Mouse (Mus musculus): ENCODE results near the gene Cnih4. TPM values are rescaled to one million over a fixed set of nuclear protein-coding genes. Genes with fewer than 3 reads are reported as not detected.

The Cnih4 gene
- total RNA-seq, 2 experiments from 2014 or later = 21.3 to 23.0 TPM

DNA sequence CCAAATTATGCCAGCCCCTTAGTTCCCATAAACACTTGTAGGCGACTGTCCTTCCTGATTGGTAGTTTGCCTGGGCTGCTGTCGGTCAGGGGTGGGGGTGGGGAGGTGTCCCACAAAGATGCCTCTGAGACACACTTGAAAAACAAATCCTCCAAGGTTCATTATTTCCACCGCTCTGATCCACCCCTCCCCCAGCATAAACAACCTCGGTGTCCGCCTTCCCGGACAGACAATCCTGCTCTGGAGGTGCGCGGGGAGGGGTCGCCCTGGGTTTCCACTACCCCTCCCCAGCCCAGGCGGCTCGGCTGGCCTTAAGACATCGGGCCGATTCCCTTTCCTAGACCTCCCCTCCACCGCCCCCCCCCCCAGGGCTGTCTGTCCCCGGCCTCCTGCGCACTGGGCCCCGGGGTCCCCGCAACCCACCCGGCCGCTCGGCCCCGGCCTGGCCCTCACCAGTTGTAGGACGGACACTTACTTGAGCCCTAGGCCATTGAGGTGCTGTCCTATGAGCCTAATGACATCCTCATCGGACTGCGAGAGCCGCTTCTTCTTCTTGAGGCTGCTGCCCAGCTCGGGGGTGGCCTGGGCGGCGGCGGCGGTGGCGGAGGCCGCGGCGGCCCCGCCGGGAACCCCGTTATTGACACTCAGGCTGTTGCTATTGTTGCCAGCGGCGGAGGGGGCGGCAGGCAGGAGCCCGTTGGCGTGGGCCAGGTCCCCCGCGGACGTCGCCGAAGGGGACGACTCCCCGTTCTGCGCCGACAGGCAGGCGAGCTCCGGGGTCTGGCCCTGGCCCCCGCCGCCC, 66.3 kb downstream of the Cnih4 start:
- DNase-seq (ENCODE audit: low spot score in 2 of 2) = peak; percentile 34 to 51

- peak in 1 of 2 experiments; percentile 41 for DNase-seq (ENCODE audit: low spot score in 2 of 2)
Measured at GRCm38 (mm10) chr1:181211403-181211919, 67.0 kb downstream of the Cnih4 start.

DNA sequence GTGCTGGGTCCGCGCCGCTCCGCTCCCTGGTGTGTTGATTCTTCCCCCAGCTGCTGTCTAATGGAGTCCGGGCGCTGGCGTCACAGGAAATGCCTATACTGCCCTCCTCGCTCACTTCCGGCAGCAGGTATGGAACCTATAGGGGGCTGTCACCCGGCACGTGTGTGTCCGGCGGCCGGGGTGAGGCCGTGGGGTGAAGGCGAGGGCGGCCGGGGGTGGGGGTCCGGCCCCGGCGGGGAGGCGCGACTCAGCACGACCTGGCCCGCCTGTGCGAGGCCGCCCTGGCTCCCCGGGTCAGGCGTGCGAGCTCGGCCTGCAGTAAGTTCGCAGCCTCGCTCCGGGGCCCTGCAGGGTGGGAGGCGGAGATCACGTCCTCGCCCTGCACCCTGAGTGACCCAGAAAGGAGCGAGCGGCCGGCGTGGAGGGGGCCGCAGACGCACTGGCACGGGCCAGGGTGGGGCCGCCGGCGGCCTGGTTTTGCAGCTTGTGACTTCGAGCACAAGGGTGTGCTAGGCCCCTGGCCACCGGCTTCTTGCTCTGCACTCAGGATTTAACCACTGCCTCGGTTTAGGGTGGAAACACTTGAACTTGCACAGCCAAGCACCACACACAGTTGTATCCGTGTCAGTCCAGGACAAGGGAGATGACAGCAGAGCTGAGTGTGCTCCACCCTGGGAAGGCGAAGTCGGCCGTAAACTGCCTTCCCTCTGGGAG, 67.6 kb downstream of the Cnih4 start, which contains the start of gene Wdr26:
Gene Wdr26 (minus strand): TSS at position 82 of the 714 bp plus-strand sequence.
- peak; percentile 70 to 82 for DNase-seq (ENCODE audit: low spot score in 2 of 2)

GRCm38 (mm10) chr1:181214296-181215035, 70.0 kb downstream of the Cnih4 start:
- no peak for DNase-seq (ENCODE audit: low spot score in 2 of 2)

DNA sequence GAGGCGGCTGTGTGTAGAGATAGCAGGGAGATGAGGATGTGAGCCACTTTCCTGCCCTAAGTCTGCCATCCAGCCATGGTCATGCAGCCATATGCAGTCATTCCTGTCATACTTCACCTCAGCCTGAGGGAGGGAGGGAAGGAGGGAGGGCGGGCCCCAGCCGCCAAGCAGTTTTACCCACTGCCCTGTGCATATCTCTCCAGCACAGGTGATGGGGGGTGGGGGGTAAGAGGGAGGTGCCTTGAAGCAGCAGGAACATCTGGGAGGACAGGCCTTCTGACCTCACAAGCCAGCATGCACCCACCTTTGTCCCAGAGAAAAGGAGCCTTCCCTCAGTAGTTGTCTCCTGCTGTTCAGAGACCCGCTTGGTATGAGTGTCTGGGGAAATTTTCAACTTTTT, 71.8 kb downstream of the Cnih4 start:
- DNase-seq (ENCODE audit: low spot score in 2 of 2) = no peak

Other genes starting within 250 kb of the Cnih4 start
- 10 to 100 TPM; 29.6 to 31.4 TPM for gene Pycr2, start 240.4 kb upstream of the Cnih4 start, total RNA-seq (2021)
- 1 to 10 TPM; 3.9 to 6.4 TPM for gene Lefty1, start 209.7 kb upstream of the Cnih4 start, total RNA-seq (2021)
- gene Tmem63a, start 202.3 kb upstream of the Cnih4 start, total RNA-seq (2021) = 1 to 10 TPM; 3.7 to 3.8 TPM
- gene Ephx1, start 123.8 kb upstream of the Cnih4 start, total RNA-seq (2021) = 10 to 100 TPM; 14.0 to 16.2 TPM
- not detected for gene 9130409I23Rik, start 93.5 kb upstream of the Cnih4 start, total RNA-seq (2021)
- 10 to 100 TPM; 29.8 to 31.8 TPM for gene Nvl, start 489 bp upstream of the Cnih4 start, total RNA-seq (2021)
- 100 to 1,000 TPM; 129 to 138 TPM for gene Wdr26, start 67.3 kb downstream of the Cnih4 start, total RNA-seq (2021)
- gene Cnih3, start 207.9 kb downstream of the Cnih4 start, total RNA-seq (2021) = 10 to 100 TPM; 48.3 to 56.1 TPM